Mouse (Mus musculus) adrenal gland, adult 8-10 months (tissue): ENCODE measurements at regions not wholly inside any gene's neighbourhood (a gene's known extent, or its start where the extent isn't known, plus 50 kb on each side); places are given as distances from the start of the nearest gene placed in this dataset.
A peak's percentile ranks its signal among the peaks of the same experiment; 100 is the strongest.

Experiments used
- DNase-seq: peaks from one replicate; pipeline ENCODE4 v3.0.0; 2022

- DNase-seq, result no peak
Observed at GRCm38 (mm10) chr9:103813791-103814190, 52.2 kb upstream of the Tmem108 start.

GRCm38 (mm10) chr9:103818998-103819397, 57.4 kb upstream of the Tmem108 start:
- peak; percentile 10 for DNase-seq

- no peak for DNase-seq
Observed at GRCm38 (mm10) chr9:103821632-103822031, 60.0 kb upstream of the Tmem108 start.

- no peak for DNase-seq
Observed at GRCm38 (mm10) chr9:103823491-103823890, 61.9 kb upstream of the Tmem108 start.

- DNase-seq, result no peak
Observed at GRCm38 (mm10) chr9:103841199-103841598, 79.6 kb upstream of the Tmem108 start.

GRCm38 (mm10) chr9:103843836-103844235, 82.2 kb upstream of the Tmem108 start:
- no peak for DNase-seq

- no peak for DNase-seq
Observed at GRCm38 (mm10) chr9:103845916-103846457, 84.3 kb upstream of the Tmem108 start.

- no peak for DNase-seq
Observed at GRCm38 (mm10) chr9:103847931-103848330, 86.3 kb upstream of the Tmem108 start.

- no peak for DNase-seq
Observed at GRCm38 (mm10) chr9:103849079-103849478, 87.4 kb upstream of the Tmem108 start.

GRCm38 (mm10) chr9:103852691-103853090, 91.1 kb upstream of the Tmem108 start:
- no peak for DNase-seq

- DNase-seq, result no peak
Observed at GRCm38 (mm10) chr9:103860658-103861377, 99.2 kb upstream of the Tmem108 start.

- DNase-seq, result no peak
Observed at GRCm38 (mm10) chr9:103862493-103862892, 100.9 kb upstream of the Tmem108 start.

GRCm38 (mm10) chr9:103867433-103868209, 106.0 kb upstream of the Tmem108 start:
- no peak for DNase-seq

- DNase-seq, result no peak
Observed at GRCm38 (mm10) chr9:103869276-103869675, 107.6 kb upstream of the Tmem108 start.

- DNase-seq, result no peak
Observed at GRCm38 (mm10) chr9:103872119-103872518, 110.5 kb upstream of the Tmem108 start.

- no peak for DNase-seq
Observed at GRCm38 (mm10) chr9:103873876-103874275, 112.2 kb upstream of the Tmem108 start.

GRCm38 (mm10) chr9:103877851-103878250, 116.2 kb upstream of the Tmem108 start:
- no peak for DNase-seq

GRCm38 (mm10) chr9:103892827-103893226, 109.5 kb upstream of the Nphp3 start:
- DNase-seq, result no peak

- no peak for DNase-seq
Observed at GRCm38 (mm10) chr9:103894376-103894775, 108.0 kb upstream of the Nphp3 start.

GRCm38 (mm10) chr9:103899311-103899710, 103.0 kb upstream of the Nphp3 start:
- DNase-seq, result peak; percentile 2

GRCm38 (mm10) chr9:103911347-103911746, 91.0 kb upstream of the Nphp3 start:
- DNase-seq, result no peak

GRCm38 (mm10) chr9:103915126-103915525, 87.2 kb upstream of the Nphp3 start:
- no peak for DNase-seq

- no peak for DNase-seq
Observed at GRCm38 (mm10) chr9:103917771-103918170, 84.6 kb upstream of the Nphp3 start.

- DNase-seq, result no peak
Observed at GRCm38 (mm10) chr9:103922356-103922755, 80.0 kb upstream of the Nphp3 start.
